ENCODE assay signal across 11 mouse cellular contexts in the genomic region with DNA sequence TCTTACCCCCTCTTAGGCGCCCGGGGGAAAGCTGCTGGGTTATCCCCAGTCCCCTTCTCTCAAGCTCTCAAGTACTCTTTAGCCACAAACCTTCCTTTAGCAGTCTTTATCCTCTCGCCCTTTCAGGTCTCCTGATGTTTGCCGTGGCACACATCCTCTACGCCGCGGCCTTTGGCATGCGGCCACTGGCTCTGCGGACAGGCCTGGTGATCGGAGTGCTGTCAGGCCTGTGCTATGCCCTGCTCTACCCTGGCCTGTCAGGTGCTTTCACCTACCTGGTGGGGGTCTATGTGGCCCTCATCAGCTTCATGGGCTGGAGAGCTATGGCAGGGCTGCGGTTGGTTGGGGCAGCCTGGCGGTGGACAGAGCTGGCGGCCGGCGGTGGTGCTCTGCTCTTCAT. TPM values are rescaled to one million over a fixed set of nuclear protein-coding genes. Genes with fewer than 3 reads are reported as not detected.
DNase-seq lines count a peak whose midpoint lies in the region; ATAC-seq and TF ChIP-seq lines count a peak whose summit lies in the region.
"Had no signal": no experiment of that assay in that cellular context is flagged by ENCODE, and none has a peak within 500 bp of the region (broad histone marks: within the 10 kb centered on the region; RNA-seq: fewer than 3 reads in every experiment).

No protein-coding gene starts in this region.

- H3K27me3 ChIP-seq in heart, adult 2 months (ENCODE audit: control insufficient read depth, insufficient read depth, low read length), result no peaks in the 10 kb centered on the region
- 0 out of 2 replicates have a peak, but pooled peaks cover 2% of the 10 kb centered on the region for H3K27me3 ChIP-seq in heart, embryonic 11.5 days (ENCODE audit: control insufficient read depth, insufficient read depth, low read length)
- no peaks in the 10 kb centered on the region for H3K27me3 ChIP-seq in lung, embryonic 15.5 days
- H3K27me3 ChIP-seq in limb, embryonic 15.5 days, result no peaks in the 10 kb centered on the region
- H3K27me3 ChIP-seq: hindbrain, embryonic 15.5 days had no signal

- TF ChIP-seq EP300 in heart, adult 2 months (IDR thresholded peaks at IDR 0.05; ENCODE audit: insufficient read depth, low read depth, low read length), result no peak

- no peaks in the 10 kb centered on the region; the same call in 1 of the 2 replicates for H3K36me3 ChIP-seq in heart, adult 2 months (ENCODE audit: control insufficient read depth, insufficient read depth, low read length)
- H3K36me3 ChIP-seq in heart, embryonic 11.5 days (ENCODE audit: control insufficient read depth, insufficient read depth, low read length), result 0 out of 2 replicates have a peak, but pooled peaks cover 2% of the 10 kb centered on the region
- peaks cover 8% of the 10 kb centered on the region; the same call in 1 of the 2 replicates for H3K36me3 ChIP-seq in lung, embryonic 15.5 days
- peaks cover 9% of the 10 kb centered on the region for H3K36me3 ChIP-seq in limb, embryonic 15.5 days
- H3K36me3 ChIP-seq: hindbrain, embryonic 15.5 days had no signal

- 67% methylated on average over 15 of the region's 15 CpGs for WGBS in heart, adult 2 months
- 90% methylated on average over 15 of the region's 15 CpGs for WGBS in heart, embryonic 11.5 days (ENCODE audit: insufficient replicate concordance)
- 83% methylated on average over 15 of the region's 15 CpGs for WGBS in lung, embryonic 15.5 days
- WGBS in limb, embryonic 15.5 days, result 89% methylated on average over 15 of the region's 15 CpGs

- H3K79me2 ChIP-seq in heart, adult 2 months (replicated peaks; ENCODE audit: control insufficient read depth, insufficient read depth, low read length), result no peaks in the 10 kb centered on the region

- TF ChIP-seq POLR2A in heart, adult 2 months (IDR thresholded peaks at IDR 0.05; ENCODE audit: insufficient read depth, low read depth, low read length), result no peak

- DNase-seq in heart, adult 2 months, result peak; percentile 56 to 58
- no peak for DNase-seq in lung, adult 18-20 months
- DNase-seq in urinary bladder, postnatal 14 days (ENCODE audit: low spot score), result no peak
- DNase-seq: thymus, postnatal 36 days had no signal

- H3K4me2 ChIP-seq in heart, embryonic 11.5 days, result no peak overlapping the region
- no peak overlapping the region for H3K4me2 ChIP-seq in lung, embryonic 15.5 days
- H3K4me2 ChIP-seq in limb, embryonic 15.5 days, result no peak overlapping the region
- H3K4me2 ChIP-seq: forebrain, embryonic 12.5 days had no signal

- no peaks in the 10 kb centered on the region for H3K9me3 ChIP-seq in heart, embryonic 11.5 days (replicated peaks; ENCODE audit: control insufficient read depth, low read length)
- H3K9me3 ChIP-seq in lung, embryonic 15.5 days, result no peaks in the 10 kb centered on the region
- no peaks in the 10 kb centered on the region for H3K9me3 ChIP-seq in limb, embryonic 15.5 days
- H3K9me3 ChIP-seq: forebrain, embryonic 12.5 days; hindbrain, embryonic 15.5 days; liver, embryonic 15.5 days had no signal

- H3K9ac ChIP-seq in heart, adult 2 months (ENCODE audit: low read depth, low read length), result no peak overlapping the region
- H3K9ac ChIP-seq in heart, embryonic 11.5 days (ENCODE audit: low read depth, low read length), result no peak overlapping the region
- H3K9ac ChIP-seq in lung, embryonic 15.5 days, result no peak overlapping the region
- H3K9ac ChIP-seq in limb, embryonic 15.5 days, result no peak overlapping the region
- H3K9ac ChIP-seq: forebrain, embryonic 12.5 days; hindbrain, embryonic 15.5 days; liver, embryonic 15.5 days had no signal

- ATAC-seq in heart, embryonic 11.5 days (replicated peaks; ENCODE audit: insufficient number of reproducible peaks, low FRiP score, low TSS enrichment), result no peak
- no peak for ATAC-seq in lung, embryonic 15.5 days (ENCODE audit: borderline replicate concordance, extremely low read depth, low FRiP score, low TSS enrichment)
- ATAC-seq in limb, embryonic 15.5 days (ENCODE audit: insufficient number of reproducible peaks, low FRiP score, low TSS enrichment, low read depth), result no peak

- TF ChIP-seq CTCF in heart, adult 2 months (IDR thresholded peaks at IDR 0.05), result no peak

- H3K27ac ChIP-seq in heart, adult 2 months, result peak overlapping the region; percentile 99
- H3K27ac ChIP-seq in heart, embryonic 11.5 days (ENCODE audit: low read depth, low read length), result no peak overlapping the region
- peak overlapping the region; percentile 93; the same call in 1 of the 2 replicates for H3K27ac ChIP-seq in lung, embryonic 15.5 days
- H3K27ac ChIP-seq in brown adipose tissue, adult 24 weeks (replicated peaks; ENCODE audit: low read depth, low read length), result peak overlapping the region; percentile 80; the same call in 1 of the 2 replicates
- 0 out of 2 replicates have a peak overlapping the region, but pooled peaks have one; percentile 89 for H3K27ac ChIP-seq in limb, embryonic 15.5 days
- H3K27ac ChIP-seq: forebrain, embryonic 12.5 days; hindbrain, embryonic 15.5 days had no signal

- intact Hi-C loops in heart, adult 2 months (cut with DNase I), result loop anchor here (2.0 kb wide), 1 partner anchor 30 kb away; no protein-coding TSS in a partner anchor

- H3K4me1 ChIP-seq in heart, adult 2 months (ENCODE audit: control insufficient read depth, insufficient read depth, low read length), result peaks cover 14% of the 10 kb centered on the region
- peaks cover 15% of the 10 kb centered on the region for H3K4me1 ChIP-seq in heart, embryonic 11.5 days (ENCODE audit: control insufficient read depth, insufficient read depth, low read length)
- H3K4me1 ChIP-seq in lung, embryonic 15.5 days, result peaks cover 41% of the 10 kb centered on the region
- peaks cover 24% of the 10 kb centered on the region for H3K4me1 ChIP-seq in brown adipose tissue, adult 24 weeks (ENCODE audit: control insufficient read depth, insufficient read depth, insufficient read length, low read length)
- H3K4me1 ChIP-seq in limb, embryonic 15.5 days, result peaks cover 23% of the 10 kb centered on the region

- H3K4me3 ChIP-seq in heart, adult 2 months, result no peak overlapping the region
- H3K4me3 ChIP-seq in heart, embryonic 11.5 days (ENCODE audit: low read depth, low read length), result no peak overlapping the region
- no peak overlapping the region for H3K4me3 ChIP-seq in lung, embryonic 15.5 days
- H3K4me3 ChIP-seq in brown adipose tissue, adult 24 weeks (ENCODE audit: insufficient read depth, low read depth, low read length), result peak overlapping the region; percentile 38; the same call in 1 of the 2 replicates
- H3K4me3 ChIP-seq in limb, embryonic 15.5 days, result no peak overlapping the region
- H3K4me3 ChIP-seq: forebrain, embryonic 12.5 days; hindbrain, embryonic 15.5 days; liver, embryonic 15.5 days had no signal

RNA-seq across cellular contexts. Expression of gene Tmem86a, which starts 2.9 kb away (rescaled TPM):
- total RNA-seq in heart, adult 2 months (2021), result 10 to 100 TPM; 20.0 to 25.0 TPM
- 45.5 and 54.8 TPM in 2 replicates for polyA plus RNA-seq in heart, adult 2 months (2012; rRNA removed)
- 13.7 and 15.5 TPM in 2 replicates for polyA plus RNA-seq in heart, embryonic 11.5 days (2014; fragmentation: Nextera tagmentation; extraction: Ambion mirVana)
- polyA plus RNA-seq in lung, embryonic 15.5 days (2015; fragmentation: Nextera tagmentation; extraction: Ambion mirVana), result 44.9 and 45.5 TPM in 2 replicates
- 2.6 and 4.9 TPM in 2 replicates for polyA plus RNA-seq in brown adipose tissue, adult 24 weeks (2012; ENCODE audit: insufficient read depth, insufficient read length, missing spikeins)
- 25.5 and 27.2 TPM in 2 replicates for polyA plus RNA-seq in limb, embryonic 15.5 days (2015; fragmentation: Nextera tagmentation; extraction: Ambion mirVana)

RNA-seq across cellular contexts. Expression of gene Spty2d1, which starts 45.1 kb away (rescaled TPM):
- 1 to 10 TPM; 6.9 to 8.5 TPM for total RNA-seq in heart, adult 2 months (2021)
- polyA plus RNA-seq in heart, adult 2 months (2012; rRNA removed), result 2.7 and 4.3 TPM in 2 replicates
- polyA plus RNA-seq in heart, embryonic 11.5 days (2014; fragmentation: Nextera tagmentation; extraction: Ambion mirVana), result 15.6 and 18.8 TPM in 2 replicates
- 22.8 and 23.3 TPM in 2 replicates for polyA plus RNA-seq in lung, embryonic 15.5 days (2015; fragmentation: Nextera tagmentation; extraction: Ambion mirVana)
- polyA plus RNA-seq in brown adipose tissue, adult 24 weeks (2012; ENCODE audit: insufficient read depth, insufficient read length, missing spikeins), result 6.4 TPM in 2 replicates
- 23.3 and 23.9 TPM in 2 replicates for polyA plus RNA-seq in limb, embryonic 15.5 days (2015; fragmentation: Nextera tagmentation; extraction: Ambion mirVana)

Comparison
In these comparisons a context has a peak if more than half of its experiments do, and no peak if none do; other contexts are left out.
1. DNase-seq: peak in heart, adult 2 months (2 of 2); none in lung, adult 18-20 months (0 of 2) and urinary bladder, postnatal 14 days (single experiment).